Mouse (Mus musculus): ENCODE measurements around the gene Odf3l2. TPM values are rescaled to one million over a fixed set of nuclear protein-coding genes. Genes with fewer than 3 reads are reported as not detected.

Gene Odf3l2
- polyA plus RNA-seq, 1 experiment from 2014 or later, result not detected

DNA sequence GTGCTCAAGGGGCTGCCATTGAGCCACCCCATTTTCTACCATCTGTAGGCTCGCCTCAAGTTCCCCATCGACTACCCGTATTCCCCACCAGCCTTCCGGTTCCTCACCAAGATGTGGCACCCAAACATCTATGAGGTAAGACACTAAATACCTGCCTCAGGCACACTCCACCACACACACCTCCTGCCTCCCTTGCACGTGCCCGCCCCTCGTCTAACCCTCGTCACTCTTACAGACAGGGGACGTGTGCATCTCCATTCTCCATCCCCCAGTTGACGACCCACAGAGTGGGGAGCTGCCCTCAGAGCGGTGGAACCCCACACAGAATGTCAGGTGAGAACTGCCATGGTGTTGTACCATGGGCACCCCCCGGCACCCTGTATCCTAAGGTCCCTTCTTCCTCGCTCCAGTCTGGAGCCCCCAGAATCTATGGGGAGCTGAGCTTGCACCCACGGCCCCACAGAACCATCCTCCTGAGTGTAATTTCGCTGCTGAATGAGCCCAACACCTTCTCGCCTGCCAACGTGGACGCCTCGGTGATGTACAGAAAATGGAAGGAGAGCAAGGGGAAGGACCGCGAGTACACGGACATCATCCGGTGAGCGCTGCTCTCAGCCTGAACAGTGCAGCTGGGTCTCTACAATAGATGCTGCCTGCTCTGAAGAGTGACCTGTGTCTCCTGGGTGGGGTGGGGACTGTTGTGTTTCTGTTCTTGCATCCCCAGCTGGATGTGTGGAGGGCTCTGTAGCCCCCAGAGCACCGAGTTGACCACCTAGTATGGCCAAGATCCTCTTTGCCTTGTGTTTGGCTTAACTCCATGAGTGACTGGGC, 39.4 kb upstream of the Odf3l2 start:
- H3K27ac ChIP-seq (ENCODE audit: low read length), result peak overlapping the region; percentile 22; the same call in 1 of the 2 replicates
- H3K4me3 ChIP-seq (ENCODE audit: low read length), result no peak overlapping the region
- H3K4me2 ChIP-seq (ENCODE audit: low read depth, low read length), result no peak overlapping the region
- 93% methylated on average over 25 of the region's 25 CpGs for WGBS
- peaks cover 34% of the 10 kb centered on the region for H3K4me1 ChIP-seq (ENCODE audit: control insufficient read depth, insufficient read depth, low read length)
- no peak overlapping the region for H3K9ac ChIP-seq (ENCODE audit: low read length)
- H3K27me3 ChIP-seq (ENCODE audit: control insufficient read depth, insufficient read depth, low read length), result no peaks in the 10 kb centered on the region
- ATAC-seq (replicated peaks; ENCODE audit: extremely low read depth, insufficient read depth, low FRiP score), result no peak
- H3K9me3 ChIP-seq (replicated peaks; ENCODE audit: control insufficient read depth, low read length), result no peaks in the 10 kb centered on the region
- H3K36me3 ChIP-seq (ENCODE audit: control insufficient read depth, insufficient read depth), result peaks cover 42% of the 10 kb centered on the region

DNA sequence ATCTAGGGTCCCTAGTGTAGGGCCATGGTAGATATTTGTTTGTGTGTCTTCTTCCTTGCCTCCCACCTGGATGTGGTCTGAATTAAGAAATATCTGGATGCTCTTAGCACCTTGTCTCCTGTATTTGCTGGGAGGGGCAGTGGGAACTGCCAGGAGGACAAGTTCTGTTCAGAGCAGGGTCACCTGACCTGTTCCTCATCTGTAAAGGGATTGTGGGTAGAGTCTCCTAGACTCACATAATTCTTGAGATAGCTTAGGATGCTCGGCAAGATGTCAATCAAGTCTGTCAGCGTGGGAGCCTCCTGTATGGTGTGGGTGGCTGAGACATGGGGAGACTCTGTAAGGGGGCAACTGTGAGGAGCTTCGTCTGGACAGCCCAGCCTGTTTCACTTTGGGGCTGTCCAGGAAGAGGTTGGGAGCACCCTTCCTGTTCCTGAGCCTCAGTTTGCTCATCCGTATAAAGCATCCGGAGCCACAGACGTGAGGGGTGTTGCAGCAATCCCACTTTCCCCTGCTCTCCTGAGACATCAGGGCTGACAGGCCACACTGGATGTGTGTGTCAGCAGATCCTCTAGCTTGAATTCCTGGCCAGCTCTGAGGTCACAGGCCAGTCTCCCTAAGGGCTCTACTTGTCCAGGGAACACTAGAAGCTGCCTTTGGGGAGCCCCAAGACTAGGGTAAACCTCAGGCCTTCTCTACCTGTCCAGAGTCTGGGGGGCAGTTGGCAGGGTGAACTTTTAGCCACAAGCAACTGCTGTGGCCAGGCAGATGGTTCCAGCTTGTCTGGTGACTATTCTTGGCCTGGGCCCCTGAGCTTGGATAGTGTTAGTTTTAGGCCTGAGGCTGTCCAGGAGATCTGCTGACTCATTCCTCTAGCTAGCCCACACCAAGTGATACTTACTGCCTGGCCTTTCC, 38.4 kb upstream of the Odf3l2 start:
- Histone ChIP-seq H3K9me3 (replicated peaks; ENCODE audit: control insufficient read depth, low read length) (no peaks in the 10 kb centered on the region), H3K4me1 (ENCODE audit: control insufficient read depth, insufficient read depth, low read length) (peaks cover 34% of the 10 kb centered on the region), H3K27me3 (ENCODE audit: control insufficient read depth, insufficient read depth, low read length) (no peaks in the 10 kb centered on the region), H3K9ac (ENCODE audit: low read length) (peak overlapping the region; percentile 87), H3K36me3 (ENCODE audit: control insufficient read depth, insufficient read depth) (peaks cover 38% of the 10 kb centered on the region), H3K4me3 (ENCODE audit: low read length) (peak overlapping the region; percentile 90), H3K4me2 (ENCODE audit: low read depth, low read length) (peak overlapping the region; percentile 80), H3K27ac (ENCODE audit: low read length) (peak overlapping the region; percentile 91)
- WGBS, result 68% methylated on average over 6 of the region's 6 CpGs
- no peak for ATAC-seq (replicated peaks; ENCODE audit: extremely low read depth, insufficient read depth, low FRiP score)

DNA sequence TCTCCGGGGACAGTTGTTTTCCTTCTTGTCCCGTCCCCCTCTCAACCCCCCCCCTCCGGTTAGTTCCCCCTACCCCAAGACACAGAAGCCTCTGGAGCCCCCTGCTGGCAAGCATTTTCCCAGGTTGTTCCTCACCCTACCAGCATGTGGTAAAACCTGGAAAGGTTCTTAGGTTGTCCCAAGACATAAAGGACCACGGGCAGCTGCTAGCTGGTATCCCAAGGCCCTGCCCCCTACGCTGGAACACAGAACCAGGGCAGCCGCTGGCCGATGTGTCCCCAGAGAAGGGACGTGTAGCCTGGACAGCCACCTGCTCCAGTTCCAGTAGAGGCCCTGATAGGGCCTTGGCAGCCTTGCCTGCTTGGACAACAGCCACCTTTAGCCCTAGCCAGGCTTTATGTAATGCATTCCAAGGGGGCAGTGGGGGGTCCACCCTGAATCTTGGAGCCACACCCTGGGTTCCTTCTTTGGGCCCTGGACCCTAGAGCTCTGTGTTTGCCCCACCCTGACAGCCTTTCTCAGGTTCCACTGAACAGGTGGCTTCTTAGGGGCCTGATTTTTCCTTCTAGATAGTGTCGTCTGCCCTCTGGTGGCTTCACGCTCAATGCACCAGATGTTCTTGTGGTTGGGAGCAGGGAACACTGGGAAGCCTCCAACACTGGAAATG, 37.5 kb upstream of the Odf3l2 start:
- 2% methylated on average over 10 of the region's 10 CpGs for WGBS
- H3K27me3 ChIP-seq (ENCODE audit: control insufficient read depth, insufficient read depth, low read length), result no peaks in the 10 kb centered on the region

DNA sequence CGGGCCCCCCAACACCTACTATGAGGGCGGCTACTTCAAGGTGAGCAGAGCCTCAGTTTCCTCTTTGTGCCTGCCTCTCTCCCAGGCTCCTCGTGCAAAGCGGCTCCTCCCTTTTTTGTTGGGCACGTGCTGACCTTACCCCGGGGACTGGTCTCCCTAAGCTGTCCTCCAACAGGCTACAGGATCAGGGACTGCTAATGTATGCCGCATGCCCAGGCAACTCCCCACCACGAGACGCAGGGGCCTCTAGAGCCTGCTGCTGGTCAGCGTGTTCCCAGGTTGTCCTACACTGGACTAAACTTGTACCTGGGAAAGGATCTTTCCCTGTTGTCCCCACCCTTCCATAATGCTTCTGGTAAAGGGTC, 37.0 kb upstream of the Odf3l2 start:
- ATAC-seq (replicated peaks; ENCODE audit: extremely low read depth, insufficient read depth, low FRiP score), result no peak
- H3K4me1 ChIP-seq (ENCODE audit: control insufficient read depth, insufficient read depth, low read length), result peaks cover 34% of the 10 kb centered on the region
- H3K9me3 ChIP-seq (replicated peaks; ENCODE audit: control insufficient read depth, low read length), result no peaks in the 10 kb centered on the region
- H3K4me3 ChIP-seq (ENCODE audit: low read length), result peak overlapping the region; percentile 90
- H3K27me3 ChIP-seq (ENCODE audit: control insufficient read depth, insufficient read depth, low read length), result no peaks in the 10 kb centered on the region
- peak overlapping the region; percentile 91 for H3K27ac ChIP-seq (ENCODE audit: low read length)
- H3K9ac ChIP-seq (ENCODE audit: low read length), result peak overlapping the region; percentile 87
- H3K36me3 ChIP-seq (ENCODE audit: control insufficient read depth, insufficient read depth), result peaks cover 23% of the 10 kb centered on the region
- H3K4me2 ChIP-seq (ENCODE audit: low read depth, low read length), result peak overlapping the region; percentile 80
- 2% methylated on average over 10 of the region's 10 CpGs for WGBS

More for the DNA sequence above, 37.5 kb upstream of the Odf3l2 start:
- 0 out of 2 replicates have a peak, but pooled peaks have one; percentile 1 for ATAC-seq (replicated peaks; ENCODE audit: extremely low read depth, insufficient read depth, low FRiP score)
- H3K36me3 ChIP-seq (ENCODE audit: control insufficient read depth, insufficient read depth), result peaks cover 29% of the 10 kb centered on the region
- peak overlapping the region; percentile 91 for H3K27ac ChIP-seq (ENCODE audit: low read length)
- no peaks in the 10 kb centered on the region for H3K9me3 ChIP-seq (replicated peaks; ENCODE audit: control insufficient read depth, low read length)
- H3K9ac ChIP-seq (ENCODE audit: low read length), result peak overlapping the region; percentile 87
- H3K4me2 ChIP-seq (ENCODE audit: low read depth, low read length), result peak overlapping the region; percentile 80
- H3K4me3 ChIP-seq (ENCODE audit: low read length), result peak overlapping the region; percentile 90
- H3K4me1 ChIP-seq (ENCODE audit: control insufficient read depth, insufficient read depth, low read length), result peaks cover 34% of the 10 kb centered on the region

DNA sequence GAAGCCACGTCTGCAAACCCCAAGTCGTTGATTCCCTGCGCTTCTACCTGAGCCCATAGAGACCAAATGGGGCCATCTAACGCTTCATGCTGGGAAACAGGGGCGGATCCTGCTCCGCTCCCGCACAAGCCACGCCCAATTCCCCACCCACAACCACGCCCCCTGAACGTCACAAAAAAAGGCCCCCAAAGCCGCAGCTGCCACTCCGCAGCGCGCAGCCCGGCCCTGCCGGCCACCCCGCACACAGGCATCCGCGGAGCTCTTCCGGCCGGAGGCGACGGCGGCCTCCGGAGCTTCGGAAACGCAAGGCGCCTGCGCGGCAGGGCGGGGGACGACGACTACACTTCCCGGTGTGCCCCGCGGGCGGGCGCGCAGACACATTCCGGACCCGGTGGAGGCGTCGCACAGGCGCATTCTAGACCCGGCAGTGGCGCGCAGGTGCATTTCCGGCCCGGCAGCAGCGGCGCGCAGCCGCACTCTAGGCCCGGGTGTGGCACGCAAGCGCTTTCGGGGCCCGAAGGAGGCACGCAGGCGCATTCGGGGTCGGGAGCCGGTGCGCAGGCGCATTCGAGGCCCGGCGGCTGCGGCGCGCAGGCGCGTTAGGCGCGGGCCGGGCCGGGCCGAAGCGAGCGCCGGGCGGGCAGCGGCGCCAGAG, 36.2 kb upstream of the Odf3l2 start, which contains the start of gene Cdc34:
Gene Cdc34 (plus strand): TSS at position 605 of the 655 bp plus-strand sequence.
- H3K9ac ChIP-seq (ENCODE audit: low read length), result peak within 1 kb of the TSS; percentile 87
- peaks cover 32% of the 10 kb centered on the region for H3K4me1 ChIP-seq (ENCODE audit: control insufficient read depth, insufficient read depth, low read length)
- peak within 1 kb of the TSS; percentile 90 for H3K4me3 ChIP-seq (ENCODE audit: low read length)
- WGBS, result under 1% methylated on average over 83 of the region's 84 CpGs
- H3K9me3 ChIP-seq (replicated peaks; ENCODE audit: control insufficient read depth, low read length), result no peaks in the 10 kb centered on the region
- peak; percentile 93 for ATAC-seq (replicated peaks; ENCODE audit: extremely low read depth, insufficient read depth, low FRiP score)
- peak within 1 kb of the TSS; percentile 80 for H3K4me2 ChIP-seq (ENCODE audit: low read depth, low read length)
- H3K27me3 ChIP-seq (ENCODE audit: control insufficient read depth, insufficient read depth, low read length), result no peaks in the 10 kb centered on the region
- H3K36me3 ChIP-seq (ENCODE audit: control insufficient read depth, insufficient read depth), result peaks cover 19% of the 10 kb centered on the region
- H3K27ac ChIP-seq (ENCODE audit: low read length), result peak within 1 kb of the TSS; percentile 91

DNA sequence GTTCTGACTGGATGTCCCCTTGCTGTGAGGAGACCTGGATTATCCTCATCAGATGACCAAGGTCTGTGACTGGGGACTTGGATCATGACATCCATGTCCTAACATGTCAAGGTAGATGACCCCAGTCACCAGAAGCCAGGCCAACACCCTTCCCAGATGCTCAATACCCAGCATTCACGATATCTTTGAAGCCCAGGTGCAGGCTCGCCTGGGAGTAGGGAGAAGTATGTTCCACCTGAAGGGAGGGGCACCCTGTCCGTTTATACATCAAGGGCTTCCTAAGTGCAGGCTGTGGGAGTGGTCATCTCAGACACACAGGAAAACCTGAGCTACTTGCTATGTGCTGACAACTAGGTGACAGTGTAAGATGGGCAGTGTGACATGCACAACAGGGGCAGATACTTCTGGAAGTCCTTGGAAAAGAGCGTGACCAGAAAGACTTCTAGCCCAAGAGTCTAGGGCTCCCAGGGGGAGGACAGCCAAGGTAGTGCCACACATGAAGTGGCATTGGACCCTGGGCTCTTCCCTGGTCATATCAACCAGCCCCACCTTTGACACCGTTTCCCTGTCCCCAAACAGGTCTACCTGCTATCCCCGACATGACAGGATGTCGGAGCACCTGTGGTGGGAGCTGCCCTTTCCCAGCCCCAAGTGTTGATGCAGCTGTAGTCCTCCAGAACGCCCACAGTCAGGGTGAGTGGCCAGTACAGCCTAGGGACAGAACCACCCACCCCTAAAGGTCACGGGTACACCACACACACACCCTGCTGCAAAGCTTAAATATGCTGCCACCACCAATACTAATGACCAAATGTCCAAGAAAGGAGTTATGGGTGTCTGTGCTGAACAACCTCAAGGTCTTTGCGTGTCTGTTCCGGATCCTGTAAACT, 35.3 kb upstream of the Odf3l2 start:
- peaks cover 16% of the 10 kb centered on the region for H3K36me3 ChIP-seq (ENCODE audit: control insufficient read depth, insufficient read depth)
- H3K4me2 ChIP-seq (ENCODE audit: low read depth, low read length), result peak overlapping the region; percentile 73
- H3K27ac ChIP-seq (ENCODE audit: low read length), result peak overlapping the region; percentile 67
- no peaks in the 10 kb centered on the region for H3K27me3 ChIP-seq (ENCODE audit: control insufficient read depth, insufficient read depth, low read length)
- H3K4me3 ChIP-seq (ENCODE audit: low read length), result peak overlapping the region; percentile 90
- 33% methylated on average over 11 of the region's 11 CpGs for WGBS
- peak overlapping the region; percentile 56 for H3K9ac ChIP-seq (ENCODE audit: low read length)
- no peaks in the 10 kb centered on the region for H3K9me3 ChIP-seq (replicated peaks; ENCODE audit: control insufficient read depth, low read length)
- ATAC-seq (replicated peaks; ENCODE audit: extremely low read depth, insufficient read depth, low FRiP score), result 0 out of 2 replicates have a peak, but pooled peaks have one; percentile 1
- peaks cover 25% of the 10 kb centered on the region for H3K4me1 ChIP-seq (ENCODE audit: control insufficient read depth, insufficient read depth, low read length)

DNA sequence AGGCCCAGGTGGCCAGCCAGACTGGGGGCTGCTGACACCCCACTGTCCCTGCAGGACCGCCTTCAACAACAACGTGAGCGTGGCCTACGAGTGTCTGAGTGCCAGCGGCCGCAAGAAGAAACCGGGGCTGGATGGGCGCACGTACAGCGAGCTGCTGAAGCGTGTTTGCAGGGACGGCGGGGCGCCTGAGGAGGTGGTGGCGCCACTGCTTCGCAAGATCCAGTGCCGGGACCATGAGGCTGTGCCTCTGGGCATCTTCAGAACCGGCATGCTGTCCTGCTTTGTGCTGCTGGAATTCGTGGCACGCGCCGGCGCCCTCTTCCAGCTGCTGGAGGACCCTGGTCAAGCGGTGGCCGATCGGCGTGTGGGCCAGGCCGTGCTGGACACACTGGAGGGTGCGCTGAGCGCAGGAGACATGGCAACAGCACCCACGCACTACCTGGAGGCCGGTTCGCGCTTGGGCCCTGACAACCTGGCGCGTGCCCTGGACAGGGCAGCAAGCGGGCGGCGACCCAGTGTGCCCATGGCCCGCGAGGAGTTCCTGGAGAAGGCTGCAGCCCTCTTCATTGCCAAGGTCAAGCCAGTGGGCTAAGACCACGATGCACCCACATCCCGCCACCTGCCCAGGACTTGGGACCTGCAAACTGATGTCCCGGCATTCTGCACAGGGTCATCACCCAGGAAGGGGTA, 30.0 kb upstream of the Odf3l2 start:
- no peaks in the 10 kb centered on the region for H3K9me3 ChIP-seq (replicated peaks; ENCODE audit: control insufficient read depth, low read length)
- no peak for ATAC-seq (replicated peaks; ENCODE audit: extremely low read depth, insufficient read depth, low FRiP score)
- 0 out of 2 replicates have a peak, but pooled peaks cover 3% of the 10 kb centered on the region for H3K36me3 ChIP-seq (ENCODE audit: control insufficient read depth, insufficient read depth)
- no peaks in the 10 kb centered on the region for H3K27me3 ChIP-seq (ENCODE audit: control insufficient read depth, insufficient read depth, low read length)
- H3K9ac ChIP-seq (ENCODE audit: low read length), result no peak overlapping the region
- no peak overlapping the region for H3K4me2 ChIP-seq (ENCODE audit: low read depth, low read length)
- peaks cover 4% of the 10 kb centered on the region for H3K4me1 ChIP-seq (ENCODE audit: control insufficient read depth, insufficient read depth, low read length)
- 49% methylated on average over 44 of the region's 44 CpGs for WGBS
- H3K4me3 ChIP-seq (ENCODE audit: low read length), result no peak overlapping the region
- H3K27ac ChIP-seq (ENCODE audit: low read length), result no peak overlapping the region
